Mouse (Mus musculus) cerebellum, adult 2 months (tissue): ENCODE measurements at regions not wholly inside any gene's neighbourhood (a gene's known extent, or its start where the extent isn't known, plus 50 kb on each side); places are given as distances from the start of the nearest gene placed in this dataset.

Experiments used
- CTCF ChIP-seq: fragments of 200-500 bp; IDR thresholded peaks from 2 replicates; pipeline ENCODE4 v1.5.1; 2011; ENCODE audit warnings: low read depth, mild to moderate bottlenecking, control low read depth, low read length, moderate library complexity, borderline replicate concordance; ENCODE audit not compliant: insufficient read depth
- POLR2A ChIP-seq: fragments of 200-500 bp; IDR thresholded peaks from 2 replicates; pipeline ENCODE4 v1.6.1; 2011; ENCODE audit warnings: low read length, control low read depth, borderline replicate concordance; ENCODE audit not compliant: insufficient read depth

DNA sequence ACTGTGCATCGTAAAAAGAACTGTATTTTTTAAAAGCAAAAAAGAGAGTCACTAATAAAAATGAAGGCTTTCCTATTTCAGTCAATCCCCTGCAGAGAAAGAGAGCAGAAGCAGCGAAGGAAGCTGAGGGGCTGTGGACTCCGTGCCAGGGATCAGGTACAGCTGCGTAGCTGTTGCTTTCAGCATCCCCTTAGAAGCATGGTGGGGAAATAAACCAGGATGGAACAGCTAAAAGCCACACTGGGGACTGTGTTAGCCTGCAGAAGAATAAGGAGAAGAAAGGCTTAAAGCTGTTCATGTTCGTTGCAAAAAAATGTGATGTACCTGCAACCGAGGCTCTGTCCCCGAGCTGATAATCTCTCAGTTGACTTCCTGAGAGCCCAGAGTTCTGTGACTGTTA is 1302.6 kb upstream of the Sel1l start:
- TF ChIP-seq CTCF (no peak), POLR2A (no peak)
